Mouse (Mus musculus) liver, adult 2 months (tissue): ENCODE measurements around the gene Plpp1.

ENCODE experiments used
- CTCF ChIP-seq: fragments of 200-500 bp; IDR thresholded peaks from 2 replicates; pipeline ENCODE4 v1.5.1; 2011; ENCODE audit warnings: low read depth, low read length, control low read depth
- POLR2A ChIP-seq: fragments of 200-500 bp; IDR thresholded peaks from 2 replicates; pipeline ENCODE4 v1.6.1; 2011; ENCODE audit warnings: low read length, control low read depth; ENCODE audit not compliant: insufficient read depth; ENCODE audit errors: extremely low read depth

DNA sequence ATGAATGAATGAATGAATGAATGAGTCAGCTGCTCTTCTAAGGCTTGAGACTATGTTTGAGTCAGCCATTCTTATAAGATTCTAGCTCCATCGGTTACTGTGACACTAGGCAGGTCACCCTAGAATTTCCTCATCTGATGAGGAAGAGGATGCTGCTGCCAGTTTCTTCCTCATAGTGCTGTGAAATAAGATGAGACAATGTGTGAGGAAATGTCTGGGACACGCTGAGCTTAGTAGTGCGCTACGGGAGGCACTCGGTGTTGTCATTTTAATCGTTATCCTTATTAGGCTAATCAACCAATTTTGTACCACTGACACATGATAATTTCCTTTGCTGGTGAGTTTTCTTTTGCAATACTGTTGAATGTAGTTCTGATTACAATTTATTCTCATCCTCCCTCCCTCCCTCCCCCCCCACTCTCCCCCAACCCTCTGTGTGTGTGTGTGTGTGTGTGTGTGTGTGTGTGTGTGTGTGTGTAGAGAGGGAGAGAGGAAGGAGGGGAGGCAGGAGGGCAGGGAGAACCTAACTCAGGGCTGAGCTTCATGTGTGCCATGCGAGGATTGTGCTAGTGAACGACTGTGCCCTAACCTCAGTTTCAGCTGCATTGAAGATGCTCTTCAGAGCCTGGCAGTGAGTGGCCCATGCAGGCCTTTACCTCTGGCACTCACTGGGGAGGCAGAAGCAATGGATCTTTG is 11.3 kb downstream of the Plpp1 start:
- no peak for TF ChIP-seq POLR2A
- TF ChIP-seq CTCF: no peak
